Mouse (Mus musculus) cerebellum, adult 9-10 months (tissue): ENCODE measurements around the gene Unc5cl.
"Not testable (repeated sequence)": the region's sequence is repeated elsewhere in the genome, so short reads cannot be mapped to it uniquely, and the experiment has no call there.

Experiments used
- DNase-seq: peaks from one replicate; pipeline ENCODE4 v3.0.0; 2022

Unc5cl gene

GRCm38 (mm10) chr17:48474282-48474681, 19.6 kb downstream of the Unc5cl start:
- DNase-seq, result not testable (repeated sequence)

- peak; percentile 22 for DNase-seq
Measured at GRCm38 (mm10) chr17:48475444-48475843, 20.7 kb downstream of the Unc5cl start.

- no peak for DNase-seq
Measured at GRCm38 (mm10) chr17:48479952-48480351, 25.3 kb downstream of the Unc5cl start.

GRCm38 (mm10) chr17:48483764-48484163, 29.1 kb downstream of the Unc5cl start:
- no peak for DNase-seq

- DNase-seq, result no peak
Measured at GRCm38 (mm10) chr17:48484191-48484590, 29.5 kb downstream of the Unc5cl start.

GRCm38 (mm10) chr17:48489466-48489865, 34.8 kb downstream of the Unc5cl start:
- DNase-seq, result no peak

GRCm38 (mm10) chr17:48492621-48493020, 37.9 kb downstream of the Unc5cl start:
- no peak for DNase-seq

GRCm38 (mm10) chr17:48493582-48493981, 38.9 kb downstream of the Unc5cl start:
- no peak for DNase-seq

- DNase-seq, result no peak
Measured at GRCm38 (mm10) chr17:48493986-48494385, 39.3 kb downstream of the Unc5cl start.

- DNase-seq, result no peak
Measured at GRCm38 (mm10) chr17:48497986-48498385, 43.3 kb downstream of the Unc5cl start.

- no peak for DNase-seq
Measured at GRCm38 (mm10) chr17:48500846-48501445, 46.2 kb downstream of the Unc5cl start.

GRCm38 (mm10) chr17:48505006-48505405, 50.3 kb downstream of the Unc5cl start:
- DNase-seq, result no peak

- no peak for DNase-seq
Measured at GRCm38 (mm10) chr17:48506986-48507385, 52.3 kb downstream of the Unc5cl start.

- DNase-seq, result no peak
Measured at GRCm38 (mm10) chr17:48509596-48509995, 54.9 kb downstream of the Unc5cl start.

- DNase-seq, result no peak
Measured at GRCm38 (mm10) chr17:48512614-48513281, 58.0 kb downstream of the Unc5cl start.

GRCm38 (mm10) chr17:48514613-48515012, 59.9 kb downstream of the Unc5cl start:
- DNase-seq, result no peak

- peak; percentile 37 for DNase-seq
Measured at GRCm38 (mm10) chr17:48519046-48519445, 64.3 kb downstream of the Unc5cl start.

- DNase-seq, result peak; percentile 88
Measured at GRCm38 (mm10) chr17:48520352-48520751, 65.7 kb downstream of the Unc5cl start.

- DNase-seq, result peak; percentile 60
Measured at GRCm38 (mm10) chr17:48523056-48523455, 68.4 kb downstream of the Unc5cl start.

GRCm38 (mm10) chr17:48533844-48534705, 79.4 kb downstream of the Unc5cl start:
- DNase-seq, result no peak

GRCm38 (mm10) chr17:48538328-48538727, 83.6 kb downstream of the Unc5cl start:
- no peak for DNase-seq

GRCm38 (mm10) chr17:48539326-48539725, 84.6 kb downstream of the Unc5cl start:
- no peak for DNase-seq

GRCm38 (mm10) chr17:48542733-48543132, 88.0 kb downstream of the Unc5cl start:
- no peak for DNase-seq

GRCm38 (mm10) chr17:48543301-48543765, 88.6 kb downstream of the Unc5cl start:
- DNase-seq, result no peak
